Mouse (Mus musculus) intestine, postnatal 0 days (tissue): ENCODE results near the gene Zfp830. TPM values are rescaled to one million over a fixed set of nuclear protein-coding genes. Genes with fewer than 3 reads are reported as not detected.

Source experiments
- ATAC-seq: fragments of 200-750 bp; cut with Nextera tagmentation; 2 replicates; pipeline ENCODE4 v1.8.0; 2017; ENCODE audit warnings: mild to moderate bottlenecking, moderate TSS enrichment, moderate library complexity
- H3K27ac ChIP-seq: fragments of 300-500 bp; sonication (generic); 2 replicates; pipeline ENCODE4 v1.5.1; 2014; ENCODE audit warnings: mild to moderate bottlenecking, low read depth, low read length, moderate library complexity
- H3K27me3 ChIP-seq: fragments of 300-500 bp; sonication (generic); replicated peaks from 2 replicates; pipeline ENCODE4 v1.6.1; 2014; ENCODE audit warnings: low read length, mixed read lengths; ENCODE audit not compliant: control insufficient read depth, insufficient read depth
- H3K36me3 ChIP-seq: fragments of 300-500 bp; sonication (generic); 2 replicates; pipeline ENCODE4 v1.6.1; 2014; ENCODE audit warnings: mild to moderate bottlenecking, moderate library complexity; ENCODE audit not compliant: control insufficient read depth, insufficient read depth
- H3K4me1 ChIP-seq: fragments of 300-500 bp; sonication (generic); replicated peaks from 2 replicates; pipeline ENCODE4 v1.6.1; 2014; ENCODE audit warnings: antibody characterized with exemption, low read length, mixed read lengths; ENCODE audit not compliant: control insufficient read depth, insufficient read depth
- H3K4me2 ChIP-seq: fragments of 300-500 bp; sonication (generic); replicated peaks from 2 replicates; pipeline ENCODE4 v1.6.1; 2014; ENCODE audit warnings: low read depth, mild to moderate bottlenecking, moderate library complexity
- H3K4me3 ChIP-seq: fragments of 300-500 bp; sonication (generic); 2 replicates; pipeline ENCODE4 v1.5.1; 2014; ENCODE audit warnings: low read depth, low read length
- H3K9ac ChIP-seq: fragments of 300-500 bp; sonication (generic); 2 replicates; pipeline ENCODE4 v1.6.1; 2014; ENCODE audit warnings: mild to moderate bottlenecking, low read depth, low read length
- H3K9me3 ChIP-seq: fragments of 300-500 bp; sonication (generic); 2 replicates; pipeline ENCODE4 v1.6.1; 2016; ENCODE audit warnings: mixed run types; ENCODE audit not compliant: control insufficient read depth
- CTCF ChIP-seq: sonication (generic); IDR thresholded peaks from 2 replicates; pipeline ENCODE4 v1.5.1; 2016; ENCODE audit warnings: low read depth, mild to moderate bottlenecking, control low read depth, antibody characterized with exemption, moderate library complexity
- WGBS: fragments of 180-500 bp; shearing (Covaris S2); extraction: QIAGEN DNeasy Blood & Tissue Kit; methylation state at CpG from one replicate; pipeline ENCODE4 v1.1.7; 2014; 5-methylcytosine and 5-hydroxymethylcytosine counted together
- polyA plus RNA-seq: library from polyadenylated mRNA; unstranded; fragments of >200 nt; fragmentation: Nextera tagmentation; extraction: Ambion mirVana; gene quantifications from 2 replicates; pipeline ENCODE4 v1.2.1, GENCODE M21; 2015

The Zfp830 gene
- polyA plus RNA-seq, 1 experiment from 2014 or later, result 19.5 TPM

GRCm38 (mm10) chr11:82746857-82747366 is 17.2 kb upstream of the Zfp830 start:
- Histone ChIP-seq H3K4me2 (peak overlapping the region; percentile 35; the same call in 1 of the 2 replicates), H3K27me3 (no peaks in the 10 kb centered on the region), H3K9me3 (no peaks in the 10 kb centered on the region), H3K27ac (no peak overlapping the region), H3K4me3 (no peak overlapping the region), H3K36me3 (no peaks in the 10 kb centered on the region), H3K9ac (no peak overlapping the region), H3K4me1 (no peaks in the 10 kb centered on the region)
- no peak for TF ChIP-seq CTCF
- no peak for ATAC-seq
- WGBS, result 68% methylated on average over 8 of the region's 8 CpGs

GRCm38 (mm10) chr11:82752349-82753115 is 11.6 kb upstream of the Zfp830 start:
- no peaks in the 10 kb centered on the region for H3K27me3 ChIP-seq
- H3K27ac ChIP-seq, result no peak overlapping the region
- no peak overlapping the region for H3K4me2 ChIP-seq
- H3K4me3 ChIP-seq, result no peak overlapping the region
- WGBS, result 69% methylated on average over 6 of the region's 6 CpGs
- no peaks in the 10 kb centered on the region for H3K4me1 ChIP-seq
- no peak for ATAC-seq
- TF ChIP-seq CTCF, result no peak
- no peaks in the 10 kb centered on the region for H3K9me3 ChIP-seq
- H3K36me3 ChIP-seq, result no peaks in the 10 kb centered on the region
- no peak overlapping the region for H3K9ac ChIP-seq

- no peak overlapping the region for H3K4me3 ChIP-seq
- no peak overlapping the region for H3K9ac ChIP-seq
- no peaks in the 10 kb centered on the region for H3K27me3 ChIP-seq
- no peaks in the 10 kb centered on the region for H3K36me3 ChIP-seq
- H3K27ac ChIP-seq, result no peak overlapping the region
- WGBS, result 87% methylated on average over 1 of the region's 1 CpGs
- H3K4me2 ChIP-seq, result no peak overlapping the region
- H3K4me1 ChIP-seq, result no peaks in the 10 kb centered on the region
- no peaks in the 10 kb centered on the region for H3K9me3 ChIP-seq
- TF ChIP-seq CTCF, result no peak
- ATAC-seq, result no peak
These were observed 8.2 kb upstream of the Zfp830 start for GRCm38 (mm10) chr11:82755919-82756318.

GRCm38 (mm10) chr11:82762286-82762829 is 1.8 kb upstream of the Zfp830 start:
- no peak overlapping the region for H3K9ac ChIP-seq
- H3K4me3 ChIP-seq, result no peak overlapping the region
- no peaks in the 10 kb centered on the region for H3K27me3 ChIP-seq
- 81% methylated on average over 6 of the region's 6 CpGs for WGBS
- TF ChIP-seq CTCF, result peak; percentile 55
- no peaks in the 10 kb centered on the region for H3K9me3 ChIP-seq
- no peak overlapping the region for H3K27ac ChIP-seq
- no peak for ATAC-seq
- no peak overlapping the region for H3K4me2 ChIP-seq
- H3K4me1 ChIP-seq, result peaks cover 10% of the 10 kb centered on the region
- H3K36me3 ChIP-seq, result no peaks in the 10 kb centered on the region; the same call in 1 of the 2 replicates

GRCm38 (mm10) chr11:82763261-82763660 is 884 bp upstream of the Zfp830 start:
- H3K4me3 ChIP-seq, result peak overlapping the region; percentile 94
- H3K36me3 ChIP-seq, result no peaks in the 10 kb centered on the region; the same call in 1 of the 2 replicates
- no peak overlapping the region for H3K9ac ChIP-seq

GRCm38 (mm10) chr11:82764438-82764924 is 336 bp downstream of the Zfp830 start:
- H3K4me3 ChIP-seq, result peak overlapping the region; percentile 94
- H3K4me2 ChIP-seq, result peak overlapping the region; percentile 75
- H3K36me3 ChIP-seq, result no peaks in the 10 kb centered on the region; the same call in 1 of the 2 replicates
- H3K27ac ChIP-seq, result peak overlapping the region; percentile 94
- no peak for TF ChIP-seq CTCF
- H3K27me3 ChIP-seq, result no peaks in the 10 kb centered on the region
- H3K4me1 ChIP-seq, result peaks cover 10% of the 10 kb centered on the region
- peak; percentile 63 for ATAC-seq
- 2% methylated on average over 28 of the region's 28 CpGs for WGBS
- no peaks in the 10 kb centered on the region for H3K9me3 ChIP-seq
- H3K9ac ChIP-seq, result peak overlapping the region; percentile 91

More at GRCm38 (mm10) chr11:82763261-82763660, 884 bp upstream of the Zfp830 start:
- ATAC-seq, result no peak
- TF ChIP-seq CTCF, result no peak
- WGBS, result 7% methylated on average over 4 of the region's 4 CpGs
- Histone ChIP-seq H3K27me3 (no peaks in the 10 kb centered on the region), H3K4me1 (peaks cover 10% of the 10 kb centered on the region), H3K27ac (no peak overlapping the region), H3K4me2 (peak overlapping the region; percentile 75), H3K9me3 (no peaks in the 10 kb centered on the region)
